Mouse (Mus musculus): ENCODE data around the gene Spast. TPM values are rescaled to one million over a fixed set of nuclear protein-coding genes. Genes with fewer than 3 reads are reported as not detected.

Spast gene
- total and polyA plus RNA-seq, 2 experiments from 2014 or later, result 25.3 to 96.7 TPM

GRCm38 (mm10) chr17:74402486-74403222, 63.9 kb downstream of the Spast start:
- no peak for TF ChIP-seq CTCF (IDR thresholded peaks at IDR 0.05; ENCODE audit: low read depth)
- no peaks in the 10 kb centered on the region for H3K27me3 ChIP-seq (ENCODE audit: insufficient read depth, low read length)
- WGBS, result 94% methylated on average over 12 of the region's 12 CpGs
- peaks cover 15% of the 10 kb centered on the region; the same call in 1 of the 2 replicates for H3K36me3 ChIP-seq (ENCODE audit: insufficient read depth, low read length)
- ATAC-seq, result no peak
- no peak overlapping the region for H3K9ac ChIP-seq (replicated peaks; ENCODE audit: low read length)
- no peaks in the 10 kb centered on the region for H3K9me3 ChIP-seq (ENCODE audit: low read length)
- H3K4me2 ChIP-seq (ENCODE audit: low read depth, low read length), result no peak overlapping the region
- H3K4me1 ChIP-seq (ENCODE audit: insufficient read depth, low read length), result no peaks in the 10 kb centered on the region
- no peak overlapping the region for H3K27ac ChIP-seq
- DNase-seq (ENCODE audit: low spot score), result no peak
- H3K4me3 ChIP-seq (ENCODE audit: low read length), result no peak overlapping the region

- Histone ChIP-seq H3K36me3 (ENCODE audit: insufficient read depth, low read length) (peaks cover 24% of the 10 kb centered on the region; the same call in 1 of the 2 replicates), H3K4me3 (ENCODE audit: low read length) (no peak overlapping the region), H3K4me1 (ENCODE audit: insufficient read depth, low read length) (no peaks in the 10 kb centered on the region), H3K27me3 (ENCODE audit: insufficient read depth, low read length) (no peaks in the 10 kb centered on the region), H3K9ac (replicated peaks; ENCODE audit: low read length) (no peak overlapping the region), H3K4me2 (ENCODE audit: low read depth, low read length) (no peak overlapping the region), H3K27ac (no peak overlapping the region), H3K9me3 (ENCODE audit: low read length) (no peaks in the 10 kb centered on the region)
- ATAC-seq (no peak), DNase-seq (ENCODE audit: low spot score) (no peak)
- WGBS, result 92% methylated on average over 8 of the region's 8 CpGs
- no peak for TF ChIP-seq CTCF (IDR thresholded peaks at IDR 0.05; ENCODE audit: low read depth)
These were observed 67.7 kb downstream of the Spast start for GRCm38 (mm10) chr17:74406487-74406886.

GRCm38 (mm10) chr17:74409722-74410121, 70.9 kb downstream of the Spast start:
- Histone ChIP-seq H3K4me2 (ENCODE audit: low read depth, low read length) (no peak overlapping the region), H3K36me3 (ENCODE audit: insufficient read depth, low read length) (peaks cover 29% of the 10 kb centered on the region; the same call in 1 of the 2 replicates), H3K4me3 (ENCODE audit: low read length) (no peak overlapping the region), H3K27ac (no peak overlapping the region), H3K27me3 (ENCODE audit: insufficient read depth, low read length) (no peaks in the 10 kb centered on the region), H3K4me1 (ENCODE audit: insufficient read depth, low read length) (no peaks in the 10 kb centered on the region), H3K9ac (replicated peaks; ENCODE audit: low read length) (no peak overlapping the region), H3K9me3 (ENCODE audit: low read length) (no peaks in the 10 kb centered on the region)
- peak; percentile 11 for DNase-seq (ENCODE audit: low spot score)
- peak; percentile 42 for TF ChIP-seq CTCF (IDR thresholded peaks at IDR 0.05; ENCODE audit: low read depth)
- no peak for ATAC-seq
- WGBS, result 68% methylated on average over 4 of the region's 4 CpGs

- no peaks in the 10 kb centered on the region for H3K9me3 ChIP-seq (ENCODE audit: low read length)
- peaks cover 35% of the 10 kb centered on the region; the same call in 1 of the 2 replicates for H3K36me3 ChIP-seq (ENCODE audit: insufficient read depth, low read length)
- H3K27ac ChIP-seq, result no peak overlapping the region
- H3K4me1 ChIP-seq (ENCODE audit: insufficient read depth, low read length), result no peaks in the 10 kb centered on the region
- no peak overlapping the region for H3K4me2 ChIP-seq (ENCODE audit: low read depth, low read length)
- WGBS, result 88% methylated on average over 8 of the region's 8 CpGs
- H3K4me3 ChIP-seq (ENCODE audit: low read length), result no peak overlapping the region
- no peak overlapping the region for H3K9ac ChIP-seq (replicated peaks; ENCODE audit: low read length)
- ATAC-seq (no peak), DNase-seq (ENCODE audit: low spot score) (no peak)
- H3K27me3 ChIP-seq (ENCODE audit: insufficient read depth, low read length), result no peaks in the 10 kb centered on the region
- no peak for TF ChIP-seq CTCF (IDR thresholded peaks at IDR 0.05; ENCODE audit: low read depth)
These were observed 74.5 kb downstream of the Spast start for GRCm38 (mm10) chr17:74413324-74413723.

GRCm38 (mm10) chr17:74414671-74415070, 75.9 kb downstream of the Spast start:
- peaks cover 45% of the 10 kb centered on the region; the same call in 1 of the 2 replicates for H3K36me3 ChIP-seq (ENCODE audit: insufficient read depth, low read length)
- no peak overlapping the region for H3K4me3 ChIP-seq (ENCODE audit: low read length)
- no peaks in the 10 kb centered on the region for H3K27me3 ChIP-seq (ENCODE audit: insufficient read depth, low read length)
- TF ChIP-seq CTCF (IDR thresholded peaks at IDR 0.05; ENCODE audit: low read depth), result no peak
- no peaks in the 10 kb centered on the region for H3K9me3 ChIP-seq (ENCODE audit: low read length)
- H3K4me1 ChIP-seq (ENCODE audit: insufficient read depth, low read length), result no peaks in the 10 kb centered on the region
- DNase-seq (ENCODE audit: low spot score), result no peak
- H3K27ac ChIP-seq, result no peak overlapping the region
- no peak overlapping the region for H3K4me2 ChIP-seq (ENCODE audit: low read depth, low read length)
- ATAC-seq, result no peak
- no peak overlapping the region for H3K9ac ChIP-seq (replicated peaks; ENCODE audit: low read length)
- 67% methylated on average over 1 of the region's 1 CpGs for WGBS

GRCm38 (mm10) chr17:74416841-74417360, 78.1 kb downstream of the Spast start:
- Histone ChIP-seq H3K9ac (replicated peaks; ENCODE audit: low read length) (no peak overlapping the region), H3K4me2 (ENCODE audit: low read depth, low read length) (no peak overlapping the region), H3K4me3 (ENCODE audit: low read length) (no peak overlapping the region), H3K9me3 (ENCODE audit: low read length) (no peaks in the 10 kb centered on the region), H3K27ac (no peak overlapping the region), H3K36me3 (ENCODE audit: insufficient read depth, low read length) (peaks cover 43% of the 10 kb centered on the region; the same call in 1 of the 2 replicates), H3K27me3 (ENCODE audit: insufficient read depth, low read length) (no peaks in the 10 kb centered on the region), H3K4me1 (ENCODE audit: insufficient read depth, low read length) (no peaks in the 10 kb centered on the region)
- WGBS, result 91% methylated on average over 8 of the region's 8 CpGs
- no peak for TF ChIP-seq CTCF (IDR thresholded peaks at IDR 0.05; ENCODE audit: low read depth)
- ATAC-seq (no peak), DNase-seq (ENCODE audit: low spot score) (no peak)

GRCm38 (mm10) chr17:74418171-74418570, 79.4 kb downstream of the Spast start:
- H3K4me3 ChIP-seq (ENCODE audit: low read length), result no peak overlapping the region
- peaks cover 46% of the 10 kb centered on the region for H3K36me3 ChIP-seq (ENCODE audit: insufficient read depth, low read length)
- no peak for TF ChIP-seq CTCF (IDR thresholded peaks at IDR 0.05; ENCODE audit: low read depth)
- no peak overlapping the region for H3K4me2 ChIP-seq (ENCODE audit: low read depth, low read length)
- 28% methylated on average over 4 of the region's 4 CpGs for WGBS
- H3K9ac ChIP-seq (replicated peaks; ENCODE audit: low read length), result no peak overlapping the region
- ATAC-seq (no peak), DNase-seq (ENCODE audit: low spot score) (no peak)
- H3K4me1 ChIP-seq (ENCODE audit: insufficient read depth, low read length), result no peaks in the 10 kb centered on the region
- H3K27me3 ChIP-seq (ENCODE audit: insufficient read depth, low read length), result no peaks in the 10 kb centered on the region
- no peaks in the 10 kb centered on the region for H3K9me3 ChIP-seq (ENCODE audit: low read length)
- no peak overlapping the region for H3K27ac ChIP-seq

All from hindbrain, postnatal 0 days (tissue).